Mouse (Mus musculus) C2C12 (cell line): ENCODE results near the gene Nlrp6. TPM values are rescaled to one million over a fixed set of nuclear protein-coding genes. Genes with fewer than 3 reads are reported as not detected.

Source experiments
- H3K27me3 ChIP-seq: one replicate; pipeline ENCODE4 v1.6.1; 2011; ENCODE audit not compliant: control insufficient read depth, insufficient read depth, insufficient read length
- H3K36me3 ChIP-seq: one replicate; pipeline ENCODE4 v1.6.1; 2011; ENCODE audit not compliant: control insufficient read depth, insufficient read depth
- H3K4me3 ChIP-seq: one replicate; pipeline ENCODE4 v1.5.1; 2011; ENCODE audit warnings: mild to moderate bottlenecking, control low read depth; ENCODE audit not compliant: poor library complexity, insufficient read depth, severe bottlenecking
- H3K79me2 ChIP-seq: one replicate; pipeline ENCODE4 v1.6.1; 2011; ENCODE audit not compliant: control insufficient read depth, insufficient read depth
- H3K79me3 ChIP-seq: one replicate; pipeline ENCODE4 v1.6.1; 2011; ENCODE audit warnings: low read depth, control low read depth
- H3ac ChIP-seq: one replicate; pipeline ENCODE3; 2011; ENCODE audit warnings: low read depth; ENCODE audit not compliant: control insufficient read depth, insufficient read length
- CEBPB ChIP-seq: IDR thresholded peaks from one replicate; pipeline ENCODE4 v1.6.1; 2011; ENCODE audit warnings: low read depth, mild to moderate bottlenecking, control low read depth, moderate library complexity
- CTCF ChIP-seq: IDR thresholded peaks from one replicate; pipeline ENCODE4 v1.5.1; 2011; ENCODE audit not compliant: control insufficient read depth, insufficient read depth, insufficient read length
- FOSL1 ChIP-seq: IDR thresholded peaks from one replicate; pipeline ENCODE4 v1.8.0; 2011; ENCODE audit warnings: mild to moderate bottlenecking, low read length; ENCODE audit not compliant: poor library complexity, insufficient read depth, severe bottlenecking
- MAX ChIP-seq: IDR thresholded peaks from one replicate; pipeline ENCODE4 v1.6.1; 2011; ENCODE audit warnings: mild to moderate bottlenecking, control low read depth
- MYOD1 ChIP-seq: IDR thresholded peaks from one replicate; pipeline ENCODE4 v1.6.1; 2011; ENCODE audit warnings: low read depth; ENCODE audit not compliant: control insufficient read depth, insufficient read length
- MYOG ChIP-seq: IDR thresholded peaks from one replicate; pipeline ENCODE4 v1.6.1; 2011; ENCODE audit not compliant: control insufficient read depth, insufficient read length; ENCODE audit errors: extremely low read depth
- USF1 ChIP-seq: IDR thresholded peaks from one replicate; pipeline ENCODE4 v1.6.1; 2011; ENCODE audit warnings: low read depth, mild to moderate bottlenecking, control low read depth, moderate library complexity
- long read RNA-seq, 2 experiments: library from polyadenylated mRNA; unstranded; transcript quantifications; one replicate each; pipeline ENCODE4 v2.0.0; 2019 to 2020
- polyA plus RNA-seq: library from polyadenylated mRNA; unstranded; fragments of >200 nt; fragmentation: generic; extraction: Trizol; gene quantifications from one replicate; pipeline ENCODE4 v1.2.1, GENCODE M21; 2012; ENCODE audit warnings: missing spikeins

Nlrp6 gene
- 0.01 TPM for polyA plus RNA-seq
- long read RNA-seq, experiment 1 = 0 reads
- long read RNA-seq, experiment 2 = 0 reads

DNA sequence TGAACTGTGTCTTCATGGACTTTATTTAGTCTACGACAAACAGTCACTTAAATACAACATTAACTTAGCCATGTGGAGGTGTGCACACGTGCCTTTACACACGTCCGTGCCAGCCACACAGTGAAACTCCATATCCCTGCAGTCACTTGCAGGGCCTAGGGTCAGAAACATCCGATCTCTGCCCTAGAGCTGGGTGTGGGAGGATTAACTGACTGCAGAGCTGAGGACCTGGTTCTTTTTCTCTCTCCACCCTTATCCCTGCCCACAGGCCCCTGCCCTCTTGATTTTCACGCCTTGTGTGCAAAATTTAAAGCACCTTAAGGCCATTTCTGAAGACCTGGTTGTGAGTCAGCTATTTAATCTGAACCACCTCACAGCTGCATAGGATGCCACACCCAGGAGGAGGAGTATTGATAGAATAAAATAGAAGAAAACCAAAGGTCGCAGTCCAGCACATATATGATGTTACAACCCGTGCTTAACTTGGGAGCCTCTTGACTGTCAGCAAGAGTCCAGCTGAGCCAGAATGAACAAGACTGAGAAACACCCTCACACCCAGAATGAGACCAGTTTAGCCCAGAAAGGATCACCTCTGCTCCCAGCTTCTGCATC lies at the start of gene Nlrp6:
Gene Nlrp6 (plus strand): TSS at position 485 of the 612 bp plus-strand sequence.
- Histone ChIP-seq H3K79me2 (no peaks in the 10 kb centered on the region), H3K79me3 (no peaks in the 10 kb centered on the region), H3K4me3 (no peak within 1 kb of the TSS), H3ac (no peak within 1 kb of the TSS), H3K27me3 (peaks cover 62% of the 10 kb centered on the region), H3K36me3 (no peaks in the 10 kb centered on the region)
- TF ChIP-seq USF1 (no peak), MYOG (no peak), CEBPB (no peak), MYOD1 (no peak), FOSL1 (no peak), CTCF (no peak), MAX (no peak)

DNA sequence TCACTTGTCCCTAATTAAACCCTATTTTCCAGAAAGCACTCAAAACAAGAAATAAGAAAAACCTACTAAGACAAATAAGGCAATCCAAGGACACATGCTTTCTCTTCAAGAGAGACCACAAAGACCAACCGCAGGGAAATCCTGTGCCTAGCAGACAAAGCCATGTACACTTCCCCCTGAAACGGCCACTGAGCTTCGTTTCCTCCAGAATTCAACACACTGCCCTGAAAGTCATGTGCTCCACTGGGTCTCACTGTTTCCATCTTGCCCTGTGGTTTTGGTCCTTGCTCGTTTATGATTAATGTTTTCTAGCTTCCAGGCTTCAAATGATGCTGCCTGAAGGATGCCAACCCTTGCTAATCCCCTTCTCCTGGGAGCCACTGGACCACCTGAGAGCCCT lies 46.5 kb upstream of the Nlrp6 start:
- no peaks in the 10 kb centered on the region for H3K27me3 ChIP-seq

GRCm38 (mm10) chr7:140877364-140877763 lies 43.3 kb upstream of the Nlrp6 start:
- Histone ChIP-seq H3K79me3 (peaks cover 1% of the 10 kb centered on the region), H3K36me3 (peaks cover 6% of the 10 kb centered on the region), H3K4me3 (no peak overlapping the region), H3K79me2 (peaks cover 7% of the 10 kb centered on the region), H3K27me3 (no peaks in the 10 kb centered on the region), H3ac (no peak overlapping the region)
- no peak for TF ChIP-seq CTCF
- TF ChIP-seq MAX = no peak
- TF ChIP-seq CEBPB = no peak
- no peak for TF ChIP-seq USF1

More for the DNA sequence above, 46.5 kb upstream of the Nlrp6 start:
- TF ChIP-seq CEBPB (no peak), FOSL1 (no peak), MYOG (no peak), MYOD1 (no peak), CTCF (no peak), MAX (no peak), USF1 (no peak)
- no peak overlapping the region for H3K4me3 ChIP-seq
- peaks cover 6% of the 10 kb centered on the region for H3K36me3 ChIP-seq
- no peaks in the 10 kb centered on the region for H3K79me3 ChIP-seq
- H3K79me2 ChIP-seq = no peaks in the 10 kb centered on the region
- H3ac ChIP-seq = no peak overlapping the region

DNA sequence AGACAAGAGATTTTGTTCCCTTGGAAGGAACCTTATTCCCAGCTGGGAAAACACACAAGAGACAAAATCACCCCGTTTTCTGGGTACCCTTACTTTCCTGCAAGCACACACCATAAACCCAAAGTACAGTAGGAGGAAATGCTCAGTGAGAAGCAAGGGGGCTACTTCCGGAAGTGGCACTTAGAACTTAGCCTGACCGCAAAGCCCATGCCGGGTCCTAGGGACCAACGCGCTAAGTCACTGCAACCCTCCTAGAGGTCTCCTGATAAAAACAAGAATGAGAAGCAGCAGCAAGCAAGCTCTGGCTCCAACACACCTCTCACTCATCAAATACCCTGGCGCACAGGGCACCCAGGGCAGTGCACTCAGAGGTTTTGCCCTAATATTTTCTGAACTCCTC lies 41.3 kb upstream of the Nlrp6 start:
- Histone ChIP-seq H3K27me3 (no peaks in the 10 kb centered on the region), H3K36me3 (peaks cover 11% of the 10 kb centered on the region), H3ac (no peak overlapping the region), H3K79me2 (peaks cover 27% of the 10 kb centered on the region), H3K4me3 (no peak overlapping the region), H3K79me3 (peaks cover 20% of the 10 kb centered on the region)
- no peak for TF ChIP-seq USF1
- TF ChIP-seq FOSL1 = no peak
- no peak for TF ChIP-seq CEBPB
- TF ChIP-seq CTCF = no peak

GRCm38 (mm10) chr7:140880419-140880818 lies 40.3 kb upstream of the Nlrp6 start:
- Histone ChIP-seq H3K27me3 (no peaks in the 10 kb centered on the region), H3K4me3 (no peak overlapping the region), H3K79me2 (peaks cover 37% of the 10 kb centered on the region), H3K36me3 (peaks cover 19% of the 10 kb centered on the region), H3ac (no peak overlapping the region), H3K79me3 (peaks cover 20% of the 10 kb centered on the region)
- no peak for TF ChIP-seq USF1
- TF ChIP-seq FOSL1 = no peak
- TF ChIP-seq MYOD1 = no peak
- no peak for TF ChIP-seq CEBPB
- TF ChIP-seq MYOG = no peak

GRCm38 (mm10) chr7:140880865-140881515 lies 39.7 kb upstream of the Nlrp6 start:
- no peaks in the 10 kb centered on the region for H3K27me3 ChIP-seq
- peaks cover 18% of the 10 kb centered on the region for H3K36me3 ChIP-seq
- H3K4me3 ChIP-seq = peak overlapping the region; percentile 72
- peaks cover 42% of the 10 kb centered on the region for H3K79me2 ChIP-seq
- H3K79me3 ChIP-seq = peaks cover 20% of the 10 kb centered on the region
- H3ac ChIP-seq = no peak overlapping the region
- TF ChIP-seq FOSL1 (no peak), MAX (no peak), CTCF (no peak), MYOG (no peak)
